Mouse (Mus musculus) stomach, embryonic 16.5 days (tissue): ENCODE data around the gene Col23a1. TPM values are rescaled to one million over a fixed set of nuclear protein-coding genes. Genes with fewer than 3 reads are reported as not detected.
A peak's percentile ranks its signal among the peaks of the same experiment; 100 is the strongest.

ENCODE experiments used
- ATAC-seq: fragments of 200-750 bp; cut with Nextera tagmentation; 2 replicates; pipeline ENCODE4 v1.8.0; 2017; ENCODE audit warnings: moderate number of reproducible peaks, moderate TSS enrichment; ENCODE audit not compliant: insufficient read depth, low FRiP score
- H3K27ac ChIP-seq: fragments of 300-500 bp; sonication (generic); 2 replicates; pipeline ENCODE4 v1.5.1; 2014; ENCODE audit warnings: low read length
- H3K27me3 ChIP-seq: fragments of 300-500 bp; sonication (generic); 2 replicates; pipeline ENCODE4 v1.6.1; 2014; ENCODE audit warnings: low read length, control low read depth, mixed read lengths; ENCODE audit not compliant: control insufficient read depth, insufficient read depth
- H3K36me3 ChIP-seq: fragments of 300-500 bp; sonication (generic); 2 replicates; pipeline ENCODE4 v1.6.1; 2014; ENCODE audit warnings: low read length; ENCODE audit not compliant: control insufficient read depth, insufficient read depth
- H3K4me1 ChIP-seq: fragments of 300-500 bp; sonication (generic); 2 replicates; pipeline ENCODE4 v1.6.1; 2014; ENCODE audit warnings: low read length, control low read depth, mixed read lengths; ENCODE audit not compliant: control insufficient read depth, insufficient read depth
- H3K4me2 ChIP-seq: fragments of 300-500 bp; sonication (generic); 2 replicates; pipeline ENCODE4 v1.6.1; 2014; ENCODE audit warnings: low read depth, low read length, mixed read lengths
- H3K4me3 ChIP-seq: fragments of 300-500 bp; sonication (generic); replicated peaks from 2 replicates; pipeline ENCODE4 v1.5.1; 2014; ENCODE audit warnings: mild to moderate bottlenecking, low read length
- H3K9ac ChIP-seq: fragments of 300-500 bp; sonication (generic); 2 replicates; pipeline ENCODE4 v1.6.1; 2014; ENCODE audit warnings: low read length
- H3K9me3 ChIP-seq: fragments of 300-500 bp; sonication (generic); replicated peaks from 2 replicates; pipeline ENCODE4 v1.6.1; 2016; ENCODE audit warnings: low read length, control low read depth; ENCODE audit not compliant: control insufficient read depth
- WGBS: fragments of 180-500 bp; shearing (Covaris S2); extraction: QIAGEN DNeasy Blood & Tissue Kit; methylation state at CpG from one replicate; pipeline ENCODE4 v1.1.7; 2014; 5-methylcytosine and 5-hydroxymethylcytosine counted together
- polyA plus RNA-seq: library from polyadenylated mRNA; unstranded; fragments of >200 nt; fragmentation: Nextera tagmentation; extraction: Ambion mirVana; gene quantifications from 2 replicates; pipeline ENCODE4 v1.2.1, GENCODE M21; 2015

The Col23a1 gene
- polyA plus RNA-seq, 1 experiment from 2014 or later = 7.0 TPM

- Histone ChIP-seq H3K27ac (0 out of 2 replicates have a peak overlapping the region, but pooled peaks have one; percentile 6), H3K36me3 (no peaks in the 10 kb centered on the region), H3K9me3 (no peaks in the 10 kb centered on the region), H3K4me2 (no peak overlapping the region), H3K27me3 (no peaks in the 10 kb centered on the region), H3K9ac (no peak overlapping the region), H3K4me3 (no peak overlapping the region), H3K4me1 (peaks cover 14% of the 10 kb centered on the region; the same call in 1 of the 2 replicates)
- 63% methylated on average over 16 of the region's 16 CpGs for WGBS
- no peak for ATAC-seq
Measured at GRCm38 (mm10) chr11:51429428-51430179, 139.9 kb downstream of the Col23a1 start.

- no peak overlapping the region for H3K4me3 ChIP-seq
- peaks cover 14% of the 10 kb centered on the region; the same call in 1 of the 2 replicates for H3K4me1 ChIP-seq
- H3K9me3 ChIP-seq = no peaks in the 10 kb centered on the region
- no peaks in the 10 kb centered on the region for H3K36me3 ChIP-seq
- H3K9ac ChIP-seq = no peak overlapping the region
- H3K27ac ChIP-seq = 0 out of 2 replicates have a peak overlapping the region, but pooled peaks have one; percentile 6
- ATAC-seq = no peak
- H3K27me3 ChIP-seq = no peaks in the 10 kb centered on the region
- WGBS = 54% methylated on average over 8 of the region's 8 CpGs
- no peak overlapping the region for H3K4me2 ChIP-seq
Measured at GRCm38 (mm10) chr11:51430180-51430578, 140.5 kb downstream of the Col23a1 start.

GRCm38 (mm10) chr11:51431287-51431686, 141.6 kb downstream of the Col23a1 start:
- H3K27ac ChIP-seq = peak overlapping the region; percentile 26
- H3K27me3 ChIP-seq = no peaks in the 10 kb centered on the region
- H3K4me2 ChIP-seq = no peak overlapping the region
- no peak overlapping the region for H3K9ac ChIP-seq
- no peak overlapping the region for H3K4me3 ChIP-seq
- 68% methylated on average over 3 of the region's 3 CpGs for WGBS
- ATAC-seq = no peak
- H3K4me1 ChIP-seq = peaks cover 10% of the 10 kb centered on the region; the same call in 1 of the 2 replicates
- peaks cover 3% of the 10 kb centered on the region; the same call in 1 of the 2 replicates for H3K9me3 ChIP-seq
- no peaks in the 10 kb centered on the region for H3K36me3 ChIP-seq

GRCm38 (mm10) chr11:51431968-51432367, 142.2 kb downstream of the Col23a1 start:
- Histone ChIP-seq H3K4me3 (peak overlapping the region; percentile 24; the same call in 1 of the 2 replicates), H3K27ac (peak overlapping the region; percentile 26), H3K36me3 (no peaks in the 10 kb centered on the region), H3K4me2 (peak overlapping the region; percentile 42), H3K9me3 (peaks cover 10% of the 10 kb centered on the region), H3K9ac (peak overlapping the region; percentile 49; the same call in 1 of the 2 replicates), H3K27me3 (no peaks in the 10 kb centered on the region), H3K4me1 (peaks cover 10% of the 10 kb centered on the region; the same call in 1 of the 2 replicates)
- WGBS = 47% methylated on average over 8 of the region's 8 CpGs
- ATAC-seq = 0 out of 2 replicates have a peak, but pooled peaks have one; percentile 30

- H3K27ac ChIP-seq = no peak overlapping the region
- no peak for ATAC-seq
- 93% methylated on average over 7 of the region's 7 CpGs for WGBS
- H3K27me3 ChIP-seq = no peaks in the 10 kb centered on the region
- no peak overlapping the region for H3K4me2 ChIP-seq
- peaks cover 5% of the 10 kb centered on the region for H3K9me3 ChIP-seq
- no peak overlapping the region for H3K9ac ChIP-seq
- no peak overlapping the region for H3K4me3 ChIP-seq
- H3K36me3 ChIP-seq = no peaks in the 10 kb centered on the region
- peaks cover 5% of the 10 kb centered on the region; the same call in 1 of the 2 replicates for H3K4me1 ChIP-seq
Measured at GRCm38 (mm10) chr11:51442006-51442405, 152.3 kb downstream of the Col23a1 start.

DNA sequence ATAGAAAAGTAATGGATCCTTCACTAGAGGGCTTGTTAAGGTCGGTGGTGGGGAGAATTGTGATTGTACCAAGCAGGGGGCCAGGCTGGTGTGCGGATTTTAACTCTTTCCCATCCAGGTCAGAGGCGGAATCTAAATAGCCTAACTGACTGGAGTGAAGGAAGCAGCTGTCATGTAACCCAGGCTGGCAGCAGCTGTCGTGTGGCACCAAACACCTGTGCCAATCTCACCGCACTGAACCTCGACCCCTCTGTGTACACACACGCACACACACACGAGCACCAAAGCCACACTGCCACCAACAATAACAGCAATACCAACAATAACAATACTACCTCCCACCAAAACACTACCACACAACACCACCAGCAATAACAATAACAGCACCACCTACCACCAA, 152.9 kb downstream of the Col23a1 start:
- ATAC-seq = no peak
- no peak overlapping the region for H3K9ac ChIP-seq
- H3K9me3 ChIP-seq = no peaks in the 10 kb centered on the region
- H3K36me3 ChIP-seq = no peaks in the 10 kb centered on the region
- H3K4me1 ChIP-seq = peaks cover 8% of the 10 kb centered on the region; the same call in 1 of the 2 replicates
- no peak overlapping the region for H3K4me2 ChIP-seq
- H3K27ac ChIP-seq = no peak overlapping the region
- no peak overlapping the region for H3K4me3 ChIP-seq
- WGBS = 78% methylated on average over 8 of the region's 8 CpGs
- no peaks in the 10 kb centered on the region for H3K27me3 ChIP-seq

DNA sequence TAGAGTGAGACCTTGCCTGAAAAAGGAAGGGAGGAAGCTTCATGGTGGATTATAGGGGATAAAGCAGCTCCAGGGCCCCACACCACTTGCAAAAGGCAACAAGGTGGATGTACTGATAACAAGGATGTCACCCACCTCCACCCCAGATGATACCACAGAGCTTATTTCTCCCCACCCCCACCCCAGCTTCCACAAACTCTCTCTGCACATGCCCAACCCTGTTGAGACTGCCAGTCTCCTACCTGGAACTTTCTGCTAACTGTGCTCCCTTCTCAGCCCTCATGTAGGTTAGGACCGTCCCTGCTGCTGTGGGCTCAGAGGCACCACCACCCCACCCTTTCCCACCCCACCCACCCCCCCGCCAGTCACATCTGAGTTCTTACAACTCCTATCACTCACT, 154.1 kb downstream of the Col23a1 start:
- peak; percentile 53; the same call in 1 of the 2 replicates for ATAC-seq
- WGBS = 60% methylated on average over 2 of the region's 2 CpGs
- no peaks in the 10 kb centered on the region for H3K36me3 ChIP-seq

GRCm38 (mm10) chr11:51444649-51445048, 154.9 kb downstream of the Col23a1 start:
- Histone ChIP-seq H3K36me3 (no peaks in the 10 kb centered on the region), H3K4me3 (no peak overlapping the region), H3K27me3 (no peaks in the 10 kb centered on the region), H3K27ac (no peak overlapping the region), H3K4me1 (peaks cover 8% of the 10 kb centered on the region; the same call in 1 of the 2 replicates), H3K9ac (no peak overlapping the region), H3K4me2 (no peak overlapping the region), H3K9me3 (no peaks in the 10 kb centered on the region)
- peak; percentile 80 for ATAC-seq
- 61% methylated on average over 7 of the region's 7 CpGs for WGBS

More for the DNA sequence above, 154.1 kb downstream of the Col23a1 start:
- Histone ChIP-seq H3K4me1 (peaks cover 8% of the 10 kb centered on the region; the same call in 1 of the 2 replicates), H3K27me3 (no peaks in the 10 kb centered on the region), H3K9ac (no peak overlapping the region), H3K9me3 (no peaks in the 10 kb centered on the region), H3K4me2 (no peak overlapping the region), H3K4me3 (no peak overlapping the region), H3K27ac (no peak overlapping the region)

DNA sequence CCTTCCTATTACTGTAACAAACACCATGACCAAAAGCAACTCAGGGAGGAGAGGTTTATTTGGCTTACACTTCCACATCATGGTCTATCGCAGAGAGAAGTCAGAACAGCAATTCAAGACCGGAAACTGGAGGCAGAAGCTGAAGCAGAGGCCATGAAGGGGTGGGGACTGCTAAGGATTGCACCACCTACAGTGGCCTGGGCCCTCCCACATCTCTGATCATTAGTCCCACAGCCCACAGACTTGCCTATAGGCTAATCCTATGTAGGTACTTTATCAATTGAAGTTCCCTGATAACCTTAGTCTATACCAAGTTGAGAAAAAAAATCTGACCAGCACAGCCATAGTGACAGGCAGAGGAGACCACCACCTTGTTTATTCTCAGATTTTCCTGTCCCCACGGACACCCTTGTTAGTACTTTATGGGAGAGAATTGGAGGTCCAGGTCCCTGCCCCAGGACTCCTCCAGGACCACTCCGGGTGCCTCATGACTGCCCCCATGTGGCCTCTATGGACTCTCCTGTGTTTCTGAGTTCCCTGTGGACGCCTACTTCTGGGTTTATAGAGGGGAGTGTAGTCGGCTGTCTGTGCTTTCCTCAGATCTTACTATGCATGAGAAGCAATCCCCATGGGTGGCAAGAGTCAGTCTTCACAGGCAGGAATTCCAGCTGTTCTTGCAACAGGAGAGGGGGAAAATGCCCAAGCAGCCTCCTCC, 157.1 kb downstream of the Col23a1 start:
- WGBS = 41% methylated on average over 6 of the region's 6 CpGs
- Histone ChIP-seq H3K4me1 (peaks cover 8% of the 10 kb centered on the region; the same call in 1 of the 2 replicates), H3K4me3 (no peak overlapping the region), H3K36me3 (no peaks in the 10 kb centered on the region), H3K27ac (no peak overlapping the region), H3K9ac (no peak overlapping the region), H3K4me2 (no peak overlapping the region), H3K9me3 (no peaks in the 10 kb centered on the region), H3K27me3 (no peaks in the 10 kb centered on the region)
- ATAC-seq = no peak
